Mouse (Mus musculus) T-cell, adult 2 months (primary cell): ENCODE data around the gene Cd151.
A peak's percentile ranks its signal among the peaks of the same experiment; 100 is the strongest.

ENCODE experiments used
- DNase-seq: peaks from one replicate; pipeline ENCODE4 v3.0.0; 2022; ENCODE audit warnings: low spot score

Gene Cd151

DNA sequence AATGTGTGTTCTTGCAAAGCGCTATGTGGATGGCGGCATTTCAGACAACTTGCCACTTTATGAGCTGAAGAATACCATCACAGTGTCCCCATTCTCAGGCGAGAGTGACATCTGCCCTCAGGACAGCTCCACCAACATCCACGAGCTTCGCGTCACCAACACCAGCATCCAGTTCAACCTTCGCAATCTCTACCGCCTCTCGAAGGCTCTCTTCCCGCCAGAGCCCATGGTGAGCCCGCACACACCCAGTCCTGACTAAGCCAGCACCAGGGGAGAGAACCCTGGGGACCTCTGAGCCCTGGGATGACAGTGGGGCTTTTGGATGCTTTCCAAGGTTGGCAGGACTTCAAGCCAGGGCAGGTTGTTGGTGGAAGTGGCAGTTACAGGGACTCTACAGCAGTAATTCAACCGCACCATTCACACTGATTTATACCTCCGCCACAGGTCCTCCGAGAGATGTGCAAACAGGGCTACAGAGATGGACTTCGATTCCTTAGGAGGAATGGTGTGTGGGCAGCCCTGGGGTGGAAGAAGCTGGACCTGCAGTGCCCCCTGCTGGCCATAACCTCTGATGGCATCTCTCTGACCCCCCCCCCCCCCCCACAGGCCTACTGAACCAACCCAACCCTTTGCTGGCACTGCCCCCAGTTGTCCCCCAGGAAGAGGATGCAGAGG, 9.1 kb upstream of the Cd151 start:
- DNase-seq = peak; percentile 54

DNA sequence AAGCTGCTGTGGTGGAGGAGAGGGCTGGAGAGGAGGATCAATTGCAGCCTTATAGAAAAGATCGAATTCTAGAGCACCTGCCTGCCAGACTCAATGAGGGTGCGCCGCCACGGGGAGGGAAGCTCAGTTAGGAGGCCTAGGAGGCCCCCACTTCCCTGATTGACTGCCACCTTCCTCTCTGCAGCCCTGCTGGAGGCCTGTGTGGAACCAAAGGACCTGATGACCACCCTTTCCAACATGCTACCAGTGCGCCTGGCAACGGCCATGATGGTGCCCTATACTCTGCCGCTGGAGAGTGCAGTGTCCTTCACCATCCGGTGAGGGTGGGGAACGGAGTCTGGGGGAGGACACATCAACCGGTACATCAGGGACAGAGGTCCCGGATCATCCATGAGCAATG, 8.5 kb upstream of the Cd151 start:
- no peak for DNase-seq

- no peak for DNase-seq
Observed at GRCm38 (mm10) chr7:141459301-141459711, 7.9 kb upstream of the Cd151 start.

GRCm38 (mm10) chr7:141460001-141460390, 7.2 kb upstream of the Cd151 start:
- DNase-seq = no peak

- DNase-seq = no peak
Observed at GRCm38 (mm10) chr7:141460391-141461113, 6.6 kb upstream of the Cd151 start, which contains the start of gene Cracr2b. Cracr2b (plus strand) TSS chr7:141461094.

DNA sequence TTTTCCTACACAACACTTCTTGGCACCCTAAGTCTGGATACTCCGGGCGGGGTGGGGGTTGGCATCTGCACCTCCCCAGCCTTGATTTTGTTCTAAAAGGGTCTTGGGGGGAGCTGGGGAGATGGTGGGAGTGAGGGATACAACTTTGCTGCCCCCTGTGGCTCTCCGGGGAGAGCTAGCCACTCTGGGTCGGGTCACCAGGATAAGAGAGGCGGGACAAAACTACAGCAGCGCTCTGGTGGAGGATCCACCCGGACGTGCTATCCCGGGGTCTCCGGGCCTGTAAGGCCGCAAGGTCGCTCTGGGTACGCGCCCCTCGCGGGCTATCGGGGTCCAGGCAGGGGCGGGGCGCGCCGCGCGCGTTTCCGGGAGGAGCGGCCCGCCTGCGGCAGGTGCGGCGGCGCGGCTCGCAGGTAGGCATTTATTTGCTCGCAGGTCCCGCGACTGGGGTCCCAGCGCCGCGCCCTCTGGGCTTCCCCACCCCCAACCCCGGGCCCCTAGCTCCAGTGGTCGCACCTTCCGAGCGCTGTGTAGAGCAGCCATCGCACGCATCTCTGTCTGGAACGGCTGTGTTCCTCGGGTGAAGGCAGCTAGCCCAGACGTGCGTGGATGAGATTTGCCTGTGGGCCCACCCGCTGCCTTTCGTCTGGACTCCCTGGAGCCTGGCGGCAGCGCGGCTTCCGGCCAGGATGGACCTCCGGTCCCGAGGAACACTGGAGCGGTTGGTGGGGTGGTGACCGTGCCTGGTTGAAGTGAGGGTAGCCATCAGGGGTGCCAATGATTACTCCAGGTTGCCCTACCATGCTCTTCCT, 5.5 kb upstream of the Cd151 start:
- DNase-seq = no peak

- no peak for DNase-seq
Observed at GRCm38 (mm10) chr7:141462333-141462821, 4.8 kb upstream of the Cd151 start.

DNA sequence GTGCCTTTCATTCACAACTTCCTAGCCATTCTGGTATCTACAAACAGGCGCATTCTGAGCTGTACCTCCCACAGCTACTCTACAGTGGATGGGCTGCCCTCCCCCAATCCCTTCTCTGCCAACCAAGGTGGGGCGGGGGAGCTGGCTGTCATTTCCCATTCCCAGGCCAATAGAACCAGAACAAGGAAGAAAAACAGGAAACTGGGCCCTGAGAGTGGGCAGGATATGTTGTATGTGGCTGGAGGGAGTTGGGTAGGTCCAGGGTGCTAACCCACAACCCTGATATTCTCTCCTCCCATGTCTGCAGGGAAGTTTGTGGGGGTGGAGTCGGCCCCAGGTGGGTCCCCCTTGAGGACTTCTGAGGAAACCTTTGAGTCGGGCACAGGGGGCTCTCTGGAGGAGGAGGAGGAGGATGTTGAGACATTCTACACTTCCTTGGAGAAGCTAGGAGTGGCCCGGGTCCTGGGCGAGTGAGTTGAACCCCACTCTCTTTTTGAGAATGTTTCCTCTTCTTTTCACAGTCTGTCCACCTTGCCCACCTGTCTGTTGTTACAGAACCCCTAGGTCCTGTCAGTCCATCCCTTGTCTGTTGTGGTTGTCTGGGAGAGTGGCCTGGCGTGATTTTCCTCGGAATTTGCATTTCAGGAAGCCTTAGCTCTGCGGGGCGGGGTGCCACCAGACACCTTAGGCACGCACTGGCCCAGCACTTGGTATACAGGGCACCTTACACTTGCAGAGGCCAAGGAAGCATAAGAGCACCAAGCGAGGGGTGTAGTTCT, 3.2 kb upstream of the Cd151 start:
- DNase-seq = no peak

DNA sequence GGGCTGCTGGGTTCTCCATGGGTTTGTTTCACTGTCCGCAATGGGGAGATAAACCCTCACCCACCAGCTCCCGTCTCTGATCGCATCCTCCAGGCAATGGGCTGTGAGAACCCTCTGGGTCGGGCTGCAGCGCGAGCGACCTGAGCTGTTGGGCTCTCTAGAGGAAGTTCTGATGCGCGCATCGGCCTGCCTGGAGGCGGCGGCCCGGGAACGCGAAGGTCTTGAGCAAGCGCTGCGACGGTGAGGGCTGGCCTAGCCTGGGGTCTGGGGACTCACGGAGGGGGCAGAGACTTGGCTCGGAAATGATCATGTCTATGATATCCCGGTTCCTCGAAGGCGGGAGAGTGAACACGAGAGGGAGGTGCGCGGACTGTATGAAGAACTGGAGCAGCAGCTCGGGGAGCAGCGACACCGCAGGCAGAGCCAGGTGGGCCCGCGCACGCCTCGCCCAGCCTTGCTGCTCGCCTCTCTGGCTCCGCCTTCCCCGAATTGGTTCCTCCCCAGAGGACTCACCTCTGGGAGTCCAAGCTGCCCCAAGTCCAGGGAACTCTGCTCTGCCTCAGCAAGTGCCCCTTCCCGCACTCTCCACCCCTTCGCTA, 2.5 kb upstream of the Cd151 start:
- no peak for DNase-seq

DNA sequence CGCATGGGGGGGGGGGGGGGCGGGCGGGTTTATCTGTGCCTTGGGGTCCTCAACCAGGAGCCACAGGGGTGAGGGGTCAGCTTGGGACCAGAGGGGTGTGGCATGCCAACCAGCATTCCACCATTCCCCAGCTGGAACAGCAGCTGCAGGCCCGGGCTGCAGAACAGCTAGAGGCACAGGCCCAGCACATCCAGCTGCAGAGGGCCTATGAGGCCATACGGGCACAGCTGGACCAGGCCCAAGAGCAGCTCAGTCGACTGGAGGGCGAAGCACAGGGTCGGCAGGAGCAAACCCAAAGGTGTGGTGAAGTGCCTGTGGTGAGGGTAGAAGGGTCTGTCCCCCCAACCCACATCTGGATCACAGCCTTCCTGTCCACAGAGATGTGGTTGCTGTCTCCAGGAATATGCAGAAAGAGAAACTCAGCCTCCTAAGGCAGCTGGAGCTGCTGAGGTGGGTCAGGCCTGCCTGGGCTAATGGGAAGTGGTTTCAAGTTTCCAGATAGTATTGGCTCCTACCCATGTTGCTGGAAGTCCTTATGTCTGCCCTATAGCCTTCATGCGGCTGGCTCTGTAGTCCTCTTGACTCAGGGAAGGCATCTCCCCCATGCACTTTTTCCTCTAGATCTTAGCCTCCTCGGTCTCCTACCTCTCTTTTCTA, 1.7 kb upstream of the Cd151 start:
- no peak for DNase-seq

DNA sequence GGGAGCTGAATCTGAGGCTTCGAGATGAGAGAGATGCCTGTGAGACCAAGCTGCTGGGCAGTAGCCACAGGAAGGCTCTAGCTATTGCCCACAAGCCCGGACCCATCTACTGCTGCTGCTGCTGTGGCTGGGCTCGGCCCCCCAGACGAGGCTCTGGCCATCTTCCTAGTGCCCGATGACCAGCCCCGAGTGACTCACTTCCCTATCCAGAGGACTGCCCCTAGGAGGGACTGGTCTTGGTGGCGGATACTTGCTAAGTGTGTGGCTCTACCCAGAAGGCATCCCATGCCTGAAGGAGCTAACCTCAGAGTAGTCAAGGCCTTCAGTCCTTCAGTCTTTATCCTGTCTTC, 1.2 kb upstream of the Cd151 start:
- DNase-seq = no peak

DNA sequence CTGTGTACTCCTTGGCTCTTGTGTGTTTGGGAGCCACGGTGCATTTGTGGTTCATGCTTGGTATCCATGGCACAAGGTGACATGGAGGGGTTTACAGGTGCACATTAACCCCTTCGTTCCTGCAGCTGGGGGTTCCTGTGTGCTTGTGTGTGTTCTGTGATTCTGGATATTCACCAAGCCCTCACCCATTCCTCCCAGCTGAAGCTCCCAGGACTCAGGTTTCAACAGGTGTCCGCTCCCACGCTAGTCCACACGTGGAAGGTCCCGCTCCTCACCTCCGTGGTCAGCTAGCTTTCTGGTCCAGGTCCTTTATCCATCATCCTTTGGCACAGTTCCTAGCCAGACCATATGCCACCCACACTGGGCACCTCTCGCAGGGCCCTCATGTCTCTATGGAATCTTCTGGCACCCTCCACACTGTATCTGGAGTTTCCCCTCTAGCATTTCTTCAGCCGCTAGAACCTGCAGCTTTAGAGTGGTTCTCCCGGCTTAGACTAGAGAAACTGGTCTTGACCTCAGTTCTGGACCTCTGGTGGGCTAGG, 514 bp upstream of the Cd151 start:
- DNase-seq = no peak

GRCm38 (mm10) chr7:141468164-141468521, 951 bp downstream of the Cd151 start:
- no peak for DNase-seq

GRCm38 (mm10) chr7:141468522-141469211, 1.5 kb downstream of the Cd151 start:
- peak; percentile 49 for DNase-seq

- DNase-seq = no peak
Observed at GRCm38 (mm10) chr7:141469352-141469751, 2.2 kb downstream of the Cd151 start.

DNA sequence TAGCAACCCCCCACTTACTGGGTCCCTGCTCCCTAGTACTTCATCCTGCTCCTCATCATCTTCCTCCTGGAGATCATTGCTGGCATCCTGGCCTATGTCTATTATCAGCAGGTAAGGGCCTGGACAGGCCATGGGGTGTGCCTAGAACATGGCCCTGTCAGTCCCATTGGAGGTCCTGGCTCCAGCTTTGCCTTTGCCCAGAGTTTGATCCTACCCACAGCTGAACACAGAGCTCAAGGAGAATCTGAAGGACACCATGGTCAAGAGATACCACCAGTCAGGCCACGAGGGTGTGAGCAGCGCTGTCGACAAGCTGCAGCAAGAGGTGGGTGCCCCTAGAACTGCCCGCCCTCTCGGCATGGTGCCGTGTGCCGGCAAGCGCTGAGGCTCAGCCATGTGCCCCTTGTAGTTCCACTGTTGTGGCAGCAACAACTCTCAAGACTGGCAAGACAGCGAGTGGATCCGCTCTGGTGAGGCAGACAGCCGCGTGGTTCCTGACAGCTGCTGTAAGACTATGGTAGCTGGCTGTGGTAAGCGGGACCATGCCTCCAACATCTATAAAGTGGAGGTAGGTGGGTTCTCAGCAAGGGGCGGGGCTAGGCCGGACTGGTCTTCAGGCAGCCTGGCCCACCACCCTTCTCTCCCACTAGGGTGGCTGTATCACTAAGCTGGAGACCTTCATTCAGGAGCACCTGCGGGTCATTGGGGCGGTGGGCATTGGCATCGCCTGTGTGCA, 2.9 kb downstream of the Cd151 start:
- DNase-seq = no peak

DNA sequence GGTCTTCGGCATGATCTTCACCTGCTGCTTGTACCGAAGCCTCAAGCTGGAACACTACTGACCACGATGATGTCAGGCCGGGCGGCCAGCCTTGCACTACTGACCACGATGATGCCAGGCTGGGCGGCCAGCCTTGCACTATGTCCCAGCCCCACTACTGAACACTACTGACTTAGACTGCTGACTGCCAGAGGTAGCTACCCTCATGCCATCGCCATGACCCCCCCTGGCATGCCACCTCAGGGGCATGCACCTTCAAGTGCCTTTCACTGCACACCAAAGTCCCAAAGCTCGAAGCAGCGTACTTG, 3.4 kb downstream of the Cd151 start:
- DNase-seq = no peak

DNA sequence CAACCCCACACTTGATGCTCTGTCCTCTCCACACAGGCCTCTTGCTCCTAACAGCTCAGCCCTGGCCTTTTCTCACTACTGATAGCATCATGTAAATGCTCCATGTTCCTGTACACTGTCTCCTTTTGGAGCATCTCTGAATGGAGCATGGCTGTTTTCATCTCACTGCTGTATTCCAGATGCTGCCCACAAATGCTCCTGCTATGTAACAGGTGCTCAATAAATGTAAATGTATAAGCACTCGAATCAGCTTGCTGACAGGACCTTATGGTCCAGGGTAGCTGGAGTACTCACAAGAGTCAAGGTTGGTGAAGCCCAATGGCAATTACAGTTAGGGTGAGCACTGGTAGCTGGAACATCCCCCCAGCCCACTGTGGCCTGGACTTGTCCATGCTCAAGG, 4.0 kb downstream of the Cd151 start:
- no peak for DNase-seq

GRCm38 (mm10) chr7:141472226-141472625, 5.0 kb downstream of the Cd151 start:
- DNase-seq = no peak

- DNase-seq = no peak
Observed at GRCm38 (mm10) chr7:141472763-141473162, 5.6 kb downstream of the Cd151 start.
